Mouse (Mus musculus): Measurements from ENCODE around the gene Pigr. TPM values are rescaled to one million over a fixed set of nuclear protein-coding genes. Genes with fewer than 3 reads are reported as not detected.

The Pigr gene
- total RNA-seq, 2 experiments from 2014 or later, result 0.14 TPM; not detected in 1

DNA sequence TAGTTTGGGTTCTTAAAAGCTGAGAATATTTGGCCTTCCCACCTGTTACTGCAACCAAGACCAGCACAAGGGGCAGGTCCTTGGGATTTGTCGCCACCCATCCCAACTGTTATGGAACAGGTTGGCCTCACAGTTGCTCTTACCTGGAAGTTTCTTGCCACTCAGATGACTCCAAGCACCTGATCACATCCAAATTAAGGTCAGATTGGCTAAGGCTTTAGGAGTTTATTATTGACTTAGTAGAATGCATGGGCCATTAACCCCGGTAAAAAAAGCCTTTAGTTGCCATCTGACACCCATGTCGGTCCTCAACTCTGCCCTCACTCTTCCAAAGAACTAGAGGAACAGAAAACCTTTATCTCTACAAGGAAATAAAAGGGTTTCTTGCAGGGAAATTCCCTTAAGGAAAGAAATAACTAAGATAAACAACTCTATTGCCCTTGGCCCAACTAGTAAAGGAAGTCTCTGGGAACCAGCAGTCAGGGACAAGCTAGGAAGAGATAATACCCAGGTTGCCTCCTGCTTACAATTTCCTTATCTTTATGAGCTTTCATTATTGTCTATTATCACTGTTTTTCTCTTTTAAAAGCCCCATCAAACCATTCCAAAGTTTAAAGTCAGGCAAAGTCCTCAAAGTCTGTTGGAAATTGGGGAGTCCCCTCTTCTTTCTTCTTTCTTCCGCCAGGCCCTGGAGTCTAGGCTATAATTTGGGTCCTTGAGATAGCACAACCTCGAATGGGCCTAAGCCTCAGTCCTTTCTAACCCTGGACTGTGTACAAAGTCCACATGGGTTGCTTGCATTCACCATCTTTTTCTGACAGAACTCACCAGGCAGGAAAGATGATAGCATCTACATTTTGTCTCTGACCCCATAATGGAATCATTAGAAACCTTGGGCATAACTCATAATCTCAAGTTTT is 6.0 kb downstream of the Pigr start:
- no peak for DNase-seq (ENCODE audit: extremely low spot score in 1 of 2, low spot score in 2 of 2)
- TF ChIP-seq CTCF (IDR thresholded peaks at IDR 0.05), result no peak
- intact Hi-C loops (cut with DNase I), result loop anchor here (5.0 kb wide), 1 partner anchor 1000 kb away; no protein-coding TSS in a partner anchor
- Histone ChIP-seq H3K4me3 (no peak overlapping the region), H3K27ac (no peak overlapping the region)

GRCm38 (mm10) chr1:130835161-130835936 is 8.9 kb downstream of the Pigr start:
- Histone ChIP-seq H3K27ac (no peak overlapping the region), H3K4me3 (no peak overlapping the region)
- TF ChIP-seq CTCF (IDR thresholded peaks at IDR 0.05), result no peak
- intact Hi-C loops (cut with DNase I), result no loop called here
- DNase-seq (ENCODE audit: extremely low spot score in 1 of 2, low spot score in 2 of 2), result no peak

- Histone ChIP-seq H3K27ac (no peak overlapping the region), H3K4me3 (no peak overlapping the region)
- TF ChIP-seq CTCF (IDR thresholded peaks at IDR 0.05), result peak; percentile 39
- intact Hi-C loops (cut with DNase I), result no loop called here
- DNase-seq (ENCODE audit: extremely low spot score in 1 of 2, low spot score in 2 of 2), result no peak
These were observed 11.8 kb downstream of the Pigr start for GRCm38 (mm10) chr1:130838288-130838687.

DNA sequence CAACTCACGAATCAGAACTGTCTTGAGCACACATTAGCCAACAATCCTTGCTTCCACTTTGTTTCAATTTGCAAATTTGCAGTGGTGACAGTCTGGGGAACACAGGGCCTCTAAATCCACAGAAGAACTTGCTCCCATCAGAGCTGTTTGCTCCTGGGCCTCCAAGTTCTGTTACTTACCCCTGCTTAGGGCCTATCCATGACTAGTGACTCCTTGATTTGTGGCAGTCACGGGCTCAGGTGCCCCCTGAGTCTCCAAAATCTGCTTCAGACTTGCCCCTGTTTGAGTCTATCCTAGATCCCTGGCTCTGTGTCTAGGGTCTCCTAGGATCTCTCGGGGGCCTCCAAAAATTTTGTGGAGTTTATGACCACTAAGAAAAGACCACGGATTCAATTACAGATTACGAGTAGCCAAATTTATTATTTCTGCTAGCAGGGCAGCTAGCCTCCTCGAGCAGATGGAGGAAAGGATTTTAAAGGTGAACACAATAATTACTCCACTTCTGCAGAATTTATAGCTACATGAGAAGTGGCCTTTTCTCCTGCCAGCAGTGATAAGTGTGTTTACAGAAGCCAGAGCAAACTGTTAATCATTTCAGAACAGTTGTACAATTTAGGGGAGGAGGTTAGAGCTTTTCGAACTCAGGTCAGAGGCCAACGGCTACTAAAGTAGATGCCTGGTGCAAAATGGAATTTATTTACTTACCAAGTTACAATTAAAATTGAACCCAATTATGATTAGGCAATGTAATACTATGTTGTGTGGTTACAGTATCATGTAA is 14.3 kb downstream of the Pigr start:
- Histone ChIP-seq H3K27ac (no peak overlapping the region), H3K4me3 (no peak overlapping the region)
- no peak for TF ChIP-seq CTCF (IDR thresholded peaks at IDR 0.05)
- intact Hi-C loops (cut with DNase I), result no loop called here
- DNase-seq (ENCODE audit: extremely low spot score in 1 of 2, low spot score in 2 of 2), result no peak

- Histone ChIP-seq H3K27ac (no peak overlapping the region), H3K4me3 (no peak overlapping the region)
- no peak for DNase-seq (ENCODE audit: extremely low spot score in 1 of 2, low spot score in 2 of 2)
- TF ChIP-seq CTCF (IDR thresholded peaks at IDR 0.05), result no peak
- intact Hi-C loops (cut with DNase I), result no loop called here
These were observed 15.1 kb downstream of the Pigr start for GRCm38 (mm10) chr1:130841621-130842020.

DNA sequence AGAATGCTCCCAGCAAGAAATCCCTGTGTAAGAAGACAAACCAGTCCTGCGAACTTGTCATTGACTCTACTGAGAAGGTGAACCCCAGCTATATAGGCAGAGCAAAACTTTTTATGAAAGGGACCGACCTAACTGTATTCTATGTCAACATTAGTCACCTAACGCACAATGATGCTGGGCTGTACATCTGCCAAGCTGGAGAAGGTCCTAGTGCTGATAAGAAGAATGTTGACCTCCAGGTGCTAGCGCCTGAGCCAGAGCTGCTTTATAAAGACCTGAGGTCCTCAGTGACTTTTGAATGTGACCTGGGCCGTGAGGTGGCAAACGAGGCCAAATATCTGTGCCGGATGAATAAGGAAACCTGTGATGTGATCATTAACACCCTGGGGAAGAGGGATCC is 18.0 kb downstream of the Pigr start:
- TF ChIP-seq CTCF (IDR thresholded peaks at IDR 0.05), result no peak
- no peak for DNase-seq (ENCODE audit: extremely low spot score in 1 of 2, low spot score in 2 of 2)
- intact Hi-C loops (cut with DNase I), result no loop called here

GRCm38 (mm10) chr1:130849530-130850214 is 23.2 kb downstream of the Pigr start:
- DNase-seq (ENCODE audit: extremely low spot score in 1 of 2, low spot score in 2 of 2), result no peak
- Histone ChIP-seq H3K4me3 (no peak overlapping the region), H3K27ac (peak overlapping the region; percentile 34; the same call in 1 of the 2 replicates)
- TF ChIP-seq CTCF (IDR thresholded peaks at IDR 0.05), result no peak
- intact Hi-C loops (cut with DNase I), result no loop called here

More for the DNA sequence above, 18.0 kb downstream of the Pigr start:
- Histone ChIP-seq H3K27ac (no peak overlapping the region), H3K4me3 (no peak overlapping the region)

- TF ChIP-seq CTCF (IDR thresholded peaks at IDR 0.05), result no peak
- Histone ChIP-seq H3K4me3 (no peak overlapping the region), H3K27ac (no peak overlapping the region; the same call in 1 of the 2 replicates)
- DNase-seq (ENCODE audit: extremely low spot score in 1 of 2, low spot score in 2 of 2), result no peak
- intact Hi-C loops (cut with DNase I), result no loop called here
These were observed 23.9 kb downstream of the Pigr start for GRCm38 (mm10) chr1:130850405-130850804.

GRCm38 (mm10) chr1:130854819-130855218 is 28.3 kb downstream of the Pigr start:
- no peak overlapping the region for H3K27ac ChIP-seq
- H3K4me3 ChIP-seq, result no peak overlapping the region
- intact Hi-C loops (cut with DNase I), result no loop called here
- no peak for TF ChIP-seq CTCF (IDR thresholded peaks at IDR 0.05)
- no peak for DNase-seq (ENCODE audit: extremely low spot score in 1 of 2, low spot score in 2 of 2)

GRCm38 (mm10) chr1:130855723-130856122 is 29.2 kb downstream of the Pigr start:
- no peak for DNase-seq (ENCODE audit: extremely low spot score in 1 of 2, low spot score in 2 of 2)
- intact Hi-C loops (cut with DNase I), result no loop called here
- Histone ChIP-seq H3K27ac (no peak overlapping the region), H3K4me3 (no peak overlapping the region)
- TF ChIP-seq CTCF (IDR thresholded peaks at IDR 0.05), result no peak

DNA sequence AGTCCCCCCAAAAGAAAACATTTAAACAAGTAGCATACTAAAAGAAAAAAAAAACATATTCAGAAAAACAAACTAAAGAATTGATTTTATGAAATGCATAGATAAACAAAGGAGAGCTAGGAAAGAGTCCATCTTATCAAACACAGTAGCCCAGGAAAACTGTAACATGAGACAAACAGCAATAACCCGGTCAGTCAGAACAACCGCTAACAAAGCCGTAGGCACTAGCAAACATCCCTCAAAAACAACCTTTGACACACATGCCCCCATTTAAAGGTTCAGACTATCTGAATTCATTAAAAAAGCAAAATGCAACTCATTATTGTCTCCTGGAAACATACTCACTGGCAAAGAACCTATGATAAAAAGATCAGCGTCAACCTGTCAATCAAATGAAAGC is 31.0 kb downstream of the Pigr start:
- no peak overlapping the region for H3K27ac ChIP-seq
- intact Hi-C loops (cut with DNase I), result no loop called here
- no peak overlapping the region for H3K4me3 ChIP-seq
- TF ChIP-seq CTCF (IDR thresholded peaks at IDR 0.05), result no peak
- no peak for DNase-seq (ENCODE audit: extremely low spot score in 1 of 2, low spot score in 2 of 2)

All from left cerebral cortex, adult 2 months (tissue).